Mouse (Mus musculus) C2C12 (cell line): ENCODE results near the gene Inpp5a. TPM values are rescaled to one million over a fixed set of nuclear protein-coding genes. Genes with fewer than 3 reads are reported as not detected.

Experiments used
- H3K27me3 ChIP-seq: one replicate; pipeline ENCODE4 v1.6.1; 2011; ENCODE audit not compliant: control insufficient read depth, insufficient read depth, insufficient read length
- H3K36me3 ChIP-seq: one replicate; pipeline ENCODE4 v1.6.1; 2011; ENCODE audit not compliant: control insufficient read depth, insufficient read depth
- H3K4me3 ChIP-seq: one replicate; pipeline ENCODE4 v1.5.1; 2011; ENCODE audit warnings: mild to moderate bottlenecking, control low read depth; ENCODE audit not compliant: poor library complexity, insufficient read depth, severe bottlenecking
- H3K79me2 ChIP-seq: one replicate; pipeline ENCODE4 v1.6.1; 2011; ENCODE audit not compliant: control insufficient read depth, insufficient read depth
- H3K79me3 ChIP-seq: one replicate; pipeline ENCODE4 v1.6.1; 2011; ENCODE audit warnings: low read depth, control low read depth
- H3ac ChIP-seq: one replicate; pipeline ENCODE3; 2011; ENCODE audit warnings: low read depth; ENCODE audit not compliant: control insufficient read depth, insufficient read length
- CEBPB ChIP-seq: IDR thresholded peaks from one replicate; pipeline ENCODE4 v1.6.1; 2011; ENCODE audit warnings: low read depth, mild to moderate bottlenecking, control low read depth, moderate library complexity
- CTCF ChIP-seq: IDR thresholded peaks from one replicate; pipeline ENCODE4 v1.5.1; 2011; ENCODE audit not compliant: control insufficient read depth, insufficient read depth, insufficient read length
- FOSL1 ChIP-seq: IDR thresholded peaks from one replicate; pipeline ENCODE4 v1.8.0; 2011; ENCODE audit warnings: mild to moderate bottlenecking, low read length; ENCODE audit not compliant: poor library complexity, insufficient read depth, severe bottlenecking
- MAX ChIP-seq: IDR thresholded peaks from one replicate; pipeline ENCODE4 v1.6.1; 2011; ENCODE audit warnings: mild to moderate bottlenecking, control low read depth
- MYOD1 ChIP-seq: IDR thresholded peaks from one replicate; pipeline ENCODE4 v1.6.1; 2011; ENCODE audit warnings: low read depth; ENCODE audit not compliant: control insufficient read depth, insufficient read length
- MYOG ChIP-seq: IDR thresholded peaks from one replicate; pipeline ENCODE4 v1.6.1; 2011; ENCODE audit not compliant: control insufficient read depth, insufficient read length; ENCODE audit errors: extremely low read depth
- USF1 ChIP-seq: IDR thresholded peaks from one replicate; pipeline ENCODE4 v1.6.1; 2011; ENCODE audit warnings: low read depth, mild to moderate bottlenecking, control low read depth, moderate library complexity
- polyA plus RNA-seq: library from polyadenylated mRNA; unstranded; fragments of >200 nt; fragmentation: generic; extraction: Trizol; gene quantifications from one replicate; pipeline ENCODE4 v1.2.1, GENCODE M21; 2012; ENCODE audit warnings: missing spikeins

Inpp5a gene
- polyA plus RNA-seq, 1 experiment = 22.7 TPM

DNA sequence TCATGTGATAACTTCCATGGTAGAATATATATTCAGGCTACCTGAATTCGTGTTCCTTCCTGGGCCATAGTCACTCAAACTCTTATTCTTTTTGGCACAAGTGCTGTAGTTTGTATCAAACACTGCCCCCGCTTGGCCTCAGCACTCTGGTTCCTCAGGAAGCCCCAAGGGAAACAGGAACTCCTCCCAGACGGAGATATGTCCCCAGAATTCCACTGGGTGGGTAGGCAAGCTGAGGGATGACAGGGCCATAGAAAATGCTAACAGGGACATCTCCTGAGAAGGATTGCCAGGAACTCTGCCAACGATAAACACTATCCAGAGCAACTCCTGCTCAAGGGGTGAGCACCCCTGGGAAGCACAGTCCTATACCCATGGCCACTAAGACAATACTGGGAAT, 22.4 kb upstream of the Inpp5a start:
- Histone ChIP-seq H3K36me3 (no peaks in the 10 kb centered on the region), H3ac (no peak overlapping the region), H3K4me3 (no peak overlapping the region), H3K27me3 (no peaks in the 10 kb centered on the region), H3K79me2 (no peaks in the 10 kb centered on the region), H3K79me3 (no peaks in the 10 kb centered on the region)
- no peak for TF ChIP-seq MYOG
- TF ChIP-seq MYOD1 = no peak
- no peak for TF ChIP-seq USF1
- TF ChIP-seq MAX = no peak

DNA sequence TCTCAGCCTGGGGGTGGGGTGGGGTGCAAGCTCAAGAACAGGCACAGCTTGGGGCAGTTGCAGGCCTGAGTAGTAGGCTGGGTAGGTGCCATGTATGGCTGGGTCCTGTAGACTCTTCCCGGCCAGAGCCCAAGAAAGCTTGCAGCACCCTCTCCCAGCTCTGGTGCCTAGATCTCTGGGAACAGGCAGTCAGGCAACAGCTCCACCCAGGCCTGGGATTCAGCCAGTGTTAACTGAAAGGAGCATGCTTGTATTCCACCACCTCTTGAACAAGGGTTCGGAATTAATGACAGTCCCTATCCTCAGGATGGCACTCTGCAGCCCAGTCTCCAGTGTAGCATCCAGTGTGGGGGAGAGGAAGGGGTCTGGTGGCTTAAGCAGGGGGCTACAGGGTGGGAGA, 20.7 kb upstream of the Inpp5a start:
- Histone ChIP-seq H3ac (no peak overlapping the region), H3K27me3 (no peaks in the 10 kb centered on the region), H3K36me3 (no peaks in the 10 kb centered on the region), H3K79me3 (no peaks in the 10 kb centered on the region), H3K4me3 (no peak overlapping the region), H3K79me2 (no peaks in the 10 kb centered on the region)
- TF ChIP-seq MAX = no peak
- TF ChIP-seq MYOG = no peak
- no peak for TF ChIP-seq CTCF
- TF ChIP-seq USF1 = no peak
- no peak for TF ChIP-seq MYOD1
- no peak for TF ChIP-seq FOSL1

DNA sequence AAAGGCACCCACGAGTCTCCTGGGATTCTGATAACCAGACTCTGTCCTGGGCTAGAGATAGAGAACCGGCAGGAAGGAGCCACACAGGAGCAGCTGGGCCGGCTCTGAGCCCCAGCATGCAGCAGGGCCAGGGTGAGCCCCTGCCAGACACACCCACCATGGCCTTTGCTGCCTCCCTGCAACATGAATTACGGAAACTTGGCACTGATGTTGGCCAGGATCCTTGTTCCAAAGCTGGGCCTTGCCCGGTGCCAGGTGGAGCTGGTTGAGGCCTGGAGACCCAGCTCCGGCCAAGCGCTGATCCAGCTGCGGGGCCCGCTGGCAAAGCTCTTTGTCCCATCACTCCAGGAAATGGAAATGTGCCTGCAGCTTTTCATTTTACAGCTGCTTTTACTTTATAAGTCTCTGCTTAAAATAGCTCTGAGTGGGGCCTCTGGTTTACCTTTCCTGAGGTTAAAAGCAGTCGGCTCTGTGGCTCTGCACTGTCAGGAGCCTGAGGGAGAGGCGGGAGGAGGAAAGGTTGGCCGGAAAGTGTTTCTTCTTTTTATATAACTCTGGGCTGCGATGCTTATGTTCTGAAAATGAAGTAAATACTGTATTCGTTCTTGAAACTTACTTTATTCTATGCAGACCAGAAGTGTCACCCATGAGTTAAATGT, 20.1 kb upstream of the Inpp5a start:
- no peaks in the 10 kb centered on the region for H3K79me3 ChIP-seq
- H3K27me3 ChIP-seq = no peaks in the 10 kb centered on the region
- TF ChIP-seq CTCF = no peak
- no peak for TF ChIP-seq MYOG
- no peak for TF ChIP-seq CEBPB
- no peak for TF ChIP-seq FOSL1
- no peak for TF ChIP-seq MYOD1
- no peak for TF ChIP-seq MAX
- TF ChIP-seq USF1 = no peak
- H3K79me2 ChIP-seq = no peaks in the 10 kb centered on the region
- no peaks in the 10 kb centered on the region for H3K36me3 ChIP-seq
- H3K4me3 ChIP-seq = no peak overlapping the region
- no peak overlapping the region for H3ac ChIP-seq

DNA sequence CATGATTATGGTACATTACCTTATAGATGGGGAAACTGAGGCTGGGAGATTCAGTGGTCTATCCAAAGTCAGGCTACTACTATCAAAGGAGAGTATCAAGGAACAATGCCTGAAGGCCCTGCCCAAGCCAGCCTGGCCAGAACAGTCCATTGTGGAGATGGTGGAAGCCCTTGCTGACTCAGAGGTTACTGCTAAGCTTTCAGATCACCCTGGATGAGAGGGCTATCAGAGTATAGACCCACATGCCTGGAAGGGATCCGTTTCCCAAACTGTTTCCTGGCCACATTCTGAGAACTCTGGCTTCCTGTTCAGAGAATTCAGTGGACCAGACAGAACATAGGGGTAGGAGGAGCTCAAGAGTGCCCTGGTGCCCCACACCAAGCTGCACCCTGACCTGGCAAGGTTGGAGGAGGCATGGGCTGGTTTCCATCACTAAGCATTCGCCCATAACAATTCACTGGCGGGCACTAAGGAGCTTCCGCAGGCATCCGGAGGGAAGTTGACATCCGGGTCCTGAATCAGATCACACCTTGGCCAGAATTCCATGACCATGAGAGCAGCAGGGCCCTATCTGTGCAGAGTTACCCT, 19.3 kb upstream of the Inpp5a start:
- Histone ChIP-seq H3K27me3 (no peaks in the 10 kb centered on the region), H3K4me3 (no peak overlapping the region), H3K36me3 (no peaks in the 10 kb centered on the region), H3K79me3 (no peaks in the 10 kb centered on the region), H3ac (no peak overlapping the region), H3K79me2 (no peaks in the 10 kb centered on the region)
- TF ChIP-seq MAX = no peak
- TF ChIP-seq FOSL1 = no peak
- TF ChIP-seq CEBPB = no peak
- TF ChIP-seq USF1 = no peak
- no peak for TF ChIP-seq MYOD1
- TF ChIP-seq MYOG = no peak
- TF ChIP-seq CTCF = no peak

DNA sequence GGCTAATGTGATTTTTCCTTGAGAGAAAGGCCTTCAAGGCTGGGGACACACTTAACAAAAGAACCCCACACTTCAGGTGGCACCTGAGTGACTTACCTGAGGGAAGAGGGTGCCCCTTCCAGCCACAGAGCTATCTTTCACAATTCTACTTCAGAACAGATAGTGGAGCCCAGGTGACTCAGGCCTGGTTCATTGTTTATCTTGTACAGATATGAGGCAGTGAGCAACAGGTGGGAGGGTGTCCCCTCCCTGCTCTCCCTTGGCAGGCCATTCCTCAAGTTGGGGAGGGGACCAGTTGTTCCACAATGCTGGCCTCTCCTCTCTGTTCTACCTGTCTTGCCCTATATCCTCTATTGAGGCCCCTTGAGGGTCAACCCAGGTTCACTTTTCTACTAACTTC, 17.5 kb upstream of the Inpp5a start:
- Histone ChIP-seq H3ac (no peak overlapping the region), H3K79me2 (no peaks in the 10 kb centered on the region), H3K4me3 (no peak overlapping the region), H3K36me3 (no peaks in the 10 kb centered on the region), H3K27me3 (no peaks in the 10 kb centered on the region), H3K79me3 (no peaks in the 10 kb centered on the region)
- TF ChIP-seq USF1 = no peak
- no peak for TF ChIP-seq CTCF
- TF ChIP-seq MYOG = no peak

DNA sequence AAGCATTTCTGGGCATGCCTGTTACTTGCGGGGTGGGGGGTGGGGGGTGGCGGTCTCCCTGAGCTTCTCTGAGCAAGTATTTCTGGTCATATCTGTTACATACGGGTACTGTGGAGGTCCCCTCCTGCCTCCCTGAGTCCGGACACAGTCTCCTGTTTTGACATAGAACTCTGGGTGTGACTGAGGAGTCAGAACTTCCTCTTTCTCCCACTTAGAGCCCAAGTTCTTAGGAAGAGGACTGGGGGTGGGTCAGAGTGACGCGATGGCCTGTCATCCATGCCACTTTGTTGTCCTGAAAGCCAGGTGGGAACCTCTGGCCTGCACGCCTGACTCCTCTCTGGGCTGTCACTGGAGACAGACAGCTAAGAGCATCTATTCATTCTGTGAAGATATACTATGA, 11.5 kb upstream of the Inpp5a start:
- Histone ChIP-seq H3K4me3 (no peak overlapping the region), H3K79me2 (no peaks in the 10 kb centered on the region), H3K36me3 (no peaks in the 10 kb centered on the region), H3K27me3 (no peaks in the 10 kb centered on the region), H3ac (no peak overlapping the region), H3K79me3 (no peaks in the 10 kb centered on the region)
- TF ChIP-seq FOSL1 (no peak), CTCF (no peak), CEBPB (no peak), MYOD1 (no peak), MYOG (no peak), USF1 (no peak), MAX (no peak)
